Mouse (Mus musculus) heart, embryonic 13.5 days (tissue): ENCODE data around the gene Irf2. TPM values are rescaled to one million over a fixed set of nuclear protein-coding genes. Genes with fewer than 3 reads are reported as not detected.
A peak's percentile ranks its signal among the peaks of the same experiment; 100 is the strongest.

Experiments used
- ATAC-seq: fragments of 200-750 bp; cut with Nextera tagmentation; 2 replicates; pipeline ENCODE4 v1.8.0; 2017; ENCODE audit warnings: moderate TSS enrichment; ENCODE audit not compliant: insufficient number of reproducible peaks, low FRiP score, low TSS enrichment; ENCODE audit errors: extremely low read depth
- H3K27ac ChIP-seq: fragments of 300-500 bp; sonication (generic); replicated peaks from 2 replicates; pipeline ENCODE4 v1.5.1; 2015; ENCODE audit warnings: moderate library complexity, mild to moderate bottlenecking, inconsistent platforms
- H3K27me3 ChIP-seq: fragments of 300-500 bp; sonication (generic); replicated peaks from 2 replicates; pipeline ENCODE4 v1.6.1; 2015; ENCODE audit warnings: mild to moderate bottlenecking, inconsistent platforms
- H3K36me3 ChIP-seq: fragments of 300-500 bp; sonication (generic); 2 replicates; pipeline ENCODE4 v1.6.1; 2015; ENCODE audit warnings: mild to moderate bottlenecking, inconsistent platforms
- H3K4me1 ChIP-seq: fragments of 300-500 bp; sonication (generic); 2 replicates; pipeline ENCODE4 v1.6.1; 2015; ENCODE audit warnings: inconsistent platforms
- H3K4me2 ChIP-seq: fragments of 300-500 bp; sonication (generic); 2 replicates; pipeline ENCODE4 v1.6.1; 2015; ENCODE audit warnings: inconsistent platforms, mild to moderate bottlenecking, moderate library complexity
- H3K4me3 ChIP-seq: fragments of 300-500 bp; sonication (generic); 2 replicates; pipeline ENCODE4 v1.5.1; 2015; ENCODE audit warnings: moderate library complexity, mild to moderate bottlenecking, inconsistent platforms
- H3K9ac ChIP-seq: fragments of 300-500 bp; sonication (generic); 2 replicates; pipeline ENCODE4 v1.6.1; 2015; ENCODE audit warnings: inconsistent platforms, mild to moderate bottlenecking, moderate library complexity
- H3K9me3 ChIP-seq: fragments of 300-500 bp; sonication (generic); 2 replicates; pipeline ENCODE4 v1.6.1; 2016; ENCODE audit warnings: inconsistent platforms
- WGBS: fragments of 180-500 bp; shearing (Covaris S2); methylation state at CpG from one replicate; pipeline ENCODE4 v1.1.7; 2015; ENCODE audit warnings: mixed read lengths; 5-methylcytosine and 5-hydroxymethylcytosine counted together
- polyA plus RNA-seq: library from polyadenylated mRNA; unstranded; fragments of >200 nt; fragmentation: Nextera tagmentation; extraction: Ambion mirVana; gene quantifications from 2 replicates; pipeline ENCODE4 v1.2.1, GENCODE M21; 2015

Gene Irf2
- polyA plus RNA-seq, 1 experiment from 2014 or later: 10.8 TPM

- H3K4me1 ChIP-seq: peaks cover 6% of the 10 kb centered on the region; the same call in 1 of the 2 replicates
Observed at GRCm38 (mm10) chr8:46811021-46811622, 71.6 kb downstream of the Irf2 start.

DNA sequence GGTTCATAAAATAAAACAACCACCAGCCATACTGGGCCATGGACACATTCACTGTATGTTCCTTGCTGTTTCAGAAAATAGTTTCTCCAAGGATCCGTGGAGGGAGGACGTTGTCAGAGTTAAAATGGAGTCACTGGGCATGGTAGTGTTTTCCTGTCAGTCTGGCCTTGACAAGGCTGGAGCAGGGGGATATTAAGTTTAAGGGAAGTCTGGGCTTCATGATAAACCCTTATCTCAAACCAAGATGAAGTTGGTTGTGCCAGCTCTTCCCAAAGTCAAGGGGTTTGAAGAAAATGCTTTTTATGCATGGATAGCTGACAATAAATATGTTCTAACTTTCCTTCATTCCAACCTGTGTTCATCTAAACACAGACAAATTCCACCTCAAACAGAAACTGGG is 72.4 kb downstream of the Irf2 start:
- Histone ChIP-seq H3K4me2 (no peak overlapping the region), H3K4me3 (no peak overlapping the region), H3K9ac (no peak overlapping the region), H3K9me3 (no peaks in the 10 kb centered on the region), H3K27me3 (no peaks in the 10 kb centered on the region), H3K36me3 (peaks cover 73% of the 10 kb centered on the region), H3K27ac (no peak overlapping the region), H3K4me1 (peaks cover 13% of the 10 kb centered on the region)
- no peak for ATAC-seq
- 51% methylated on average over 2 of the region's 2 CpGs for WGBS

More at GRCm38 (mm10) chr8:46811021-46811622, 71.6 kb downstream of the Irf2 start:
- peaks cover 76% of the 10 kb centered on the region for H3K36me3 ChIP-seq
- H3K27me3 ChIP-seq: no peaks in the 10 kb centered on the region
- no peak overlapping the region for H3K4me3 ChIP-seq
- H3K9ac ChIP-seq: no peak overlapping the region
- no peak overlapping the region for H3K4me2 ChIP-seq
- no peak for ATAC-seq
- H3K27ac ChIP-seq: no peak overlapping the region
- 77% methylated on average over 11 of the region's 11 CpGs for WGBS
- no peaks in the 10 kb centered on the region for H3K9me3 ChIP-seq

- Histone ChIP-seq H3K27ac (no peak overlapping the region), H3K4me2 (no peak overlapping the region), H3K4me3 (no peak overlapping the region), H3K36me3 (peaks cover 62% of the 10 kb centered on the region), H3K27me3 (no peaks in the 10 kb centered on the region), H3K9me3 (no peaks in the 10 kb centered on the region), H3K4me1 (peaks cover 22% of the 10 kb centered on the region), H3K9ac (no peak overlapping the region)
- WGBS: 71% methylated on average over 4 of the region's 4 CpGs
- ATAC-seq: no peak
Observed at GRCm38 (mm10) chr8:46812966-46813365, 73.4 kb downstream of the Irf2 start.

DNA sequence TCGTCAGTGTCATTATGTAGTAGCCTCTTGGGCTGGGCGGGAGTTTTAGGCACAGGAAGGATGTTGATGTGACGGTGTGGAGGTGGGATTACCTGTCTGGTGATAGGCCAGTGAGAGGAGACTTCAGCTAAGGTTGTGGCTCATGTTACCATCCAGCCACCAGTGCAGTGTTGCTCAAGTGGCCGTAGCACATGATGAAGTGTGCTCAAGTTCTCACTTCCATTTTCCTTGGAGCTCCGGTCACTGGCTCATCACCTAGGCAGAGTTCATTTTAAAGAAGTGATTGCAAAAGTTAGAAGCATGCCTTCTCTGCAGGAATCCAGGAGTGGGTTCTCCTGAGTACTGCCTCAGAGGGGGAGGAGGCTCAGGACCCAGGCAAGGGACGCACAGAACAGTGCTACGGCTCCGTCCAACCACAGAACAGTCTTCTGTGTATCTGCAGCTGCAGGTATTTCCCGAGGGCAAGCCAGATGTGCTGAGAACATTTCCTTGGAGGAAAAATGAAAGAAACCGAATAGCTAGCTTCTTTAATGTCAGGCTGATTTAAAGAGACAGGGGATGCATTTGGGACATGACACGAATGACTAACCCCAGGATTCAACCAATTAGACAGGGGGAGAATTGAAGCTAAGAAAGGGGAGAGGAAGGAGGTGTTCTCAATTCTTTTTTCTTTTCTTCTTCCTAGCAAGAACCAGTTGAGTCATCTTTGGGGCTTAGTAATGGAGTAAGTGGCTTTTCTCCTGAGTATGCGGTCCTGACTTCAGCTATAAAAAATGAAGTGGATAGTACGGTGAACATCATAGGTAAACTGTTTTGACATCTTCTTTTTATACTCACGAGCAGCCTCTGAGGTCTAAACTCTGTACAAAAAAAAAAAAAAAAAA is 78.8 kb downstream of the Irf2 start:
- H3K27me3 ChIP-seq: no peaks in the 10 kb centered on the region
- no peak overlapping the region for H3K4me3 ChIP-seq
- H3K9ac ChIP-seq: no peak overlapping the region
- H3K4me2 ChIP-seq: no peak overlapping the region
- WGBS: 53% methylated on average over 14 of the region's 14 CpGs
- no peaks in the 10 kb centered on the region for H3K9me3 ChIP-seq
- H3K4me1 ChIP-seq: peaks cover 30% of the 10 kb centered on the region
- H3K27ac ChIP-seq: 0 out of 2 replicates have a peak overlapping the region, but pooled peaks have one; percentile 12
- ATAC-seq: no peak
- H3K36me3 ChIP-seq: peaks cover 66% of the 10 kb centered on the region

- no peaks in the 10 kb centered on the region for H3K9me3 ChIP-seq
- no peak overlapping the region for H3K9ac ChIP-seq
- H3K4me2 ChIP-seq: no peak overlapping the region
- peaks cover 30% of the 10 kb centered on the region for H3K4me1 ChIP-seq
- 20% methylated on average over 2 of the region's 2 CpGs for WGBS
- peaks cover 67% of the 10 kb centered on the region for H3K36me3 ChIP-seq
- H3K4me3 ChIP-seq: no peak overlapping the region
- ATAC-seq: no peak
- H3K27ac ChIP-seq: no peak overlapping the region
- H3K27me3 ChIP-seq: no peaks in the 10 kb centered on the region
Observed at GRCm38 (mm10) chr8:46818990-46819288, 79.4 kb downstream of the Irf2 start.

DNA sequence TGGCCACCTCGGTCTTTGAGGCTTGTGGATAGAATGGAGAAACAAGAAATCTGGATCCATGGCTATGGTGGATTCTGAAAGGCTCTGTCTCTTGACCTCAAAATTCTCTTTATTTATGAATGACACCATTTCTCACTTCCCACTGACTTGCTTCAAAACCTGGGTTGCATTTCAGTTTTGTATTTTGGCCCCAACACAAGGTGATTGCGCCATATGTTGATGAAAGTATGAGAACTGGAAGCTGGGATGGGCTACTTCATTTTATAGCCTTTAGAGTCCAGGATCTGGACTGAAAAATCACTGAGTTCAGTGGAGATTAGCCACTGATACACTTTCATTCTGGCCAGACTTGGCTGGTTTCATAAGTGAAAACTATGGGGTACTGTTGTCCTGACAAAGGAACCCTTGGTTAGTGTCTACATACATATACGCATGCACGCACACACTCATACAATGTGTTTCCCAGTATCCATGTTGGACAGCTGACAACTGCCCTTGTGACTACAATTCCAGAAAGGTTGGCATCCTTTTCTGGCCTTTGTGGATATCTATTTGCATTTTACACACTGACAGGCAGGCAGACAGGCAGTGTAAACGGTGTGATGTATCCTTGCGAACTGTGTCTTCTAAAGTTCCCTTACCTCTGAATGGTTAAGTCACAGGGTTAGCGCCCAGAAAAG is 89.3 kb downstream of the Irf2 start:
- no peaks in the 10 kb centered on the region for H3K27me3 ChIP-seq
- H3K9me3 ChIP-seq: no peaks in the 10 kb centered on the region
- WGBS: 94% methylated on average over 7 of the region's 7 CpGs
- H3K4me1 ChIP-seq: peaks cover 14% of the 10 kb centered on the region
- H3K4me2 ChIP-seq: no peak overlapping the region
- H3K27ac ChIP-seq: no peak overlapping the region
- no peak for ATAC-seq
- H3K4me3 ChIP-seq: no peak overlapping the region
- peaks cover 34% of the 10 kb centered on the region for H3K36me3 ChIP-seq
- H3K9ac ChIP-seq: no peak overlapping the region

- peaks cover 34% of the 10 kb centered on the region for H3K36me3 ChIP-seq
- H3K9me3 ChIP-seq: no peaks in the 10 kb centered on the region
- WGBS: 65% methylated on average over 6 of the region's 6 CpGs
- H3K27me3 ChIP-seq: no peaks in the 10 kb centered on the region
- H3K4me3 ChIP-seq: no peak overlapping the region
- no peak overlapping the region for H3K9ac ChIP-seq
- H3K4me1 ChIP-seq: peaks cover 14% of the 10 kb centered on the region
- H3K4me2 ChIP-seq: no peak overlapping the region
- H3K27ac ChIP-seq: no peak overlapping the region
- no peak for ATAC-seq
Observed at GRCm38 (mm10) chr8:46829414-46830111, 90.0 kb downstream of the Irf2 start.

- Histone ChIP-seq H3K4me1 (peaks cover 12% of the 10 kb centered on the region), H3K9me3 (no peaks in the 10 kb centered on the region), H3K9ac (no peak overlapping the region), H3K4me2 (no peak overlapping the region), H3K27me3 (no peaks in the 10 kb centered on the region), H3K27ac (no peak overlapping the region), H3K36me3 (peaks cover 32% of the 10 kb centered on the region), H3K4me3 (no peak overlapping the region)
- ATAC-seq: no peak
- WGBS: 79% methylated on average over 11 of the region's 11 CpGs
Observed at GRCm38 (mm10) chr8:46830112-46830855, 90.8 kb downstream of the Irf2 start.

- WGBS: 68% methylated on average over 5 of the region's 5 CpGs
- no peak overlapping the region for H3K27ac ChIP-seq
- no peaks in the 10 kb centered on the region for H3K27me3 ChIP-seq
- H3K36me3 ChIP-seq: peaks cover 27% of the 10 kb centered on the region
- H3K4me3 ChIP-seq: no peak overlapping the region
- no peak overlapping the region for H3K4me2 ChIP-seq
- no peaks in the 10 kb centered on the region for H3K9me3 ChIP-seq
- H3K4me1 ChIP-seq: peaks cover 11% of the 10 kb centered on the region
- no peak overlapping the region for H3K9ac ChIP-seq
- no peak for ATAC-seq
Observed at GRCm38 (mm10) chr8:46831916-46832315, 92.4 kb downstream of the Irf2 start.

DNA sequence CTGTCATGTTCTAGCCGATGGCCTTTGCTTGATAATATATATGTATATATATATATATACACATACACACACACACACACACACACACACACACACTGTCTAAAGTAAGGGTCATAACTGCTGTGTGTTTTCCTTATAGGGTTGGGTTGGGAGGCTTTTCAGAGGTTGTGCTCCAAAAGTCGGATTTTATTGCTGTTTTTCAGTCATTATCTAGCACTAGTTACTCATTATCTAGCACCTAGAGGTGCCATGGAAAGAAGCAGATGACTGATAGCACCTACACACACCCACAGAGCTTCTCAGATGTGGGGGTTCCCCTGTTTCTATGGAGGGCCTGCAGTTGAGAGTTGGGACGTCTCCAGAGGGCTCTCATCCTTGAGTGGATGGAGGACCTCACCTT is 92.9 kb downstream of the Irf2 start:
- H3K27me3 ChIP-seq: no peaks in the 10 kb centered on the region
- no peak overlapping the region for H3K4me2 ChIP-seq
- no peaks in the 10 kb centered on the region for H3K9me3 ChIP-seq
- no peak overlapping the region for H3K4me3 ChIP-seq
- H3K9ac ChIP-seq: no peak overlapping the region
- 65% methylated on average over 3 of the region's 3 CpGs for WGBS
- H3K4me1 ChIP-seq: peaks cover 11% of the 10 kb centered on the region
- H3K27ac ChIP-seq: no peak overlapping the region
- no peak for ATAC-seq
- H3K36me3 ChIP-seq: peaks cover 31% of the 10 kb centered on the region
